Mouse (Mus musculus): ENCODE measurements at regions not wholly inside any gene's neighbourhood (a gene's known extent, or its start where the extent isn't known, plus 50 kb on each side); places are given as distances from the start of the nearest gene placed in this dataset.
"Not testable (repeated sequence)": the region's sequence is repeated elsewhere in the genome, so short reads cannot be mapped to it uniquely, and the experiment has no call there.

DNA sequence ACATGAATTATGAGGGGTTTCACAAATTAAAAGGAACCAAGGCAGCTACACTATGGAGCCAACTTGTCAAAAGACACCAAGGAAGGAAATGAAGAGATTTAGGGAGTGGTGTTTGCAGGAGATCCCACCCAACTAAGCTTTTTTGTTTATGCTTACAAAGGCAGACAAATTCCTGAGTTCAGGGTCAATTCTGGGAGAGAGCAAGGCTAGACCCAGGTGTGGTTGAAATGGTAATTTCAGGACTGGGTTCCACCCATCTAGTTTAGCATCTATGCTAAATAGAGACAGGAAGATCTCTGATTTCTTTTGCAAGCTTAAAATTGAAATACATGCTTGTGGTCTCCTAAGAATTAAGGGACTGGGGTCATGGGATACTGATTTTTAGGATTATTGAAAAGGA, 286.0 kb upstream of the Pcdh17 start:
- no peak overlapping the region for H3K27ac ChIP-seq
- intact Hi-C loops (cut with DNase I), result no loop called here
- H3K4me3 ChIP-seq, result no peak overlapping the region
- no peak for DNase-seq (ENCODE audit: extremely low spot score in 1 of 2, low spot score in 2 of 2)
- TF ChIP-seq CTCF (IDR thresholded peaks at IDR 0.05), result no peak

DNA sequence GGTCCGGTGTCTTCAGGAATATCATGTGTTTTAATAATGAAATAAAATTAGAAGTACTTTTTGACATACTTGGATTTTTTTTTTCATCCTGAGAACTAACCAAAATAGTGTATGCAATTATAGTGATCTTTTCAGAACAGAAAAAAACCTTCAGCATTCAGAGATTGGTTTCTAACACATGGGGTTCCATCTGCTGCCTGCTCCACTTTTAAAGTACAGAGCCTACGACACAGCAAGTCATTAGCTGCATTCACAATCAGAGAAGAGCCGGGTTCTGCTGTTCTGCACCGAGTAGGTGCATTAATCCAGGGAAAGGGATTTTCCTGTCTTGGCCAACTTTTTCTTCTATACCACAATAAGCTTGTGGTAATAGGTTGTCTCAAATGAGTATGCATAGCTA, 267.9 kb upstream of the Pcdh17 start:
- DNase-seq (ENCODE audit: extremely low spot score in 1 of 2, low spot score in 2 of 2), result peak in 1 of 2 experiments; percentile 12
- Histone ChIP-seq H3K4me3 (no peak overlapping the region), H3K27ac (no peak overlapping the region)
- no peak for TF ChIP-seq CTCF (IDR thresholded peaks at IDR 0.05)
- intact Hi-C loops (cut with DNase I), result no loop called here

DNA sequence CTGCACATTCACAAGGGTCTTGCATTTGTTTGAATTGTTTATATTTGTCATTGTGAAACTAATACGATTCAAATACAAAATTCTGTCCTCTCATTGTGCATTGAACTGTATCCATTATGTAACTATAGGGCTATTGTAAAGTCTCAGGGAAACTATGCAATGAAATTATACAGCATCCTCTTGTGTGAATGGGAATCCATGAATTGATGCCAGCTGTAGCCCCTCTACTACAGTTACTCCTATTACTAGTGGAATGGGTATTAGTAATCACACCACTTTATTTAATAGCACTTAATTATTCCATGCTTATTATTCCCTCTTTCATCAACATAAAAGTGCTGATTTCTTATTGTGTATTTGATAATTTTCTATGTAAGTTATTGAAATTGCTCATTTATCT, 232.4 kb upstream of the Pcdh17 start:
- TF ChIP-seq CTCF (IDR thresholded peaks at IDR 0.05), result no peak
- intact Hi-C loops (cut with DNase I), result no loop called here
- Histone ChIP-seq H3K27ac (no peak overlapping the region), H3K4me3 (no peak overlapping the region)
- DNase-seq (ENCODE audit: extremely low spot score in 1 of 2, low spot score in 2 of 2), result no peak

- intact Hi-C loops (cut with DNase I), result no loop called here
- no peak for TF ChIP-seq CTCF (IDR thresholded peaks at IDR 0.05)
- no peak overlapping the region for H3K4me3 ChIP-seq
- no peak overlapping the region for H3K27ac ChIP-seq
- DNase-seq (ENCODE audit: extremely low spot score in 1 of 2, low spot score in 2 of 2), result no peak
Measured at GRCm38 (mm10) chr14:84222996-84223395, 220.4 kb upstream of the Pcdh17 start.

DNA sequence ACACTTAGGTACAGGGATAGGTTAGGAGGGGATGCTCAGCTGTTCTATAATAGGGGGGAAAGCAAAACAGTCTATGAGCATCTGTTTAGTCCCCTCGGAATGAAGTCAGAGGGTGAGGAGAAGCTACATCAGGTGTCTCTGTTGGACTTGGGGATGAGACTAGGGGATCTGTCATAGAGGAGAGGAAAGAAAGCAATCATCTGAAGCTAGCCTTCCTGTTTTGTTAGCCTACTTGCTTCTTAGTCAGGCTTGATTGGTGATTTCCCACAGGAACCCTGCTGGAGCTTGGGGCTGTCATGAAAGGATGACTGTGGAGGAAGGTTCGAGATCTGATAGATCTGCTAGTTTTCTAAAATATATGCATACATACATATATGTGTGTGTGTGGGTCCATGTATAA, 219.4 kb upstream of the Pcdh17 start:
- Histone ChIP-seq H3K4me3 (no peak overlapping the region), H3K27ac (no peak overlapping the region)
- no peak for DNase-seq (ENCODE audit: extremely low spot score in 1 of 2, low spot score in 2 of 2)
- intact Hi-C loops (cut with DNase I), result no loop called here
- TF ChIP-seq CTCF (IDR thresholded peaks at IDR 0.05), result no peak

- DNase-seq (ENCODE audit: extremely low spot score in 1 of 2, low spot score in 2 of 2); H3K4me3 ChIP-seq; intact Hi-C loops (cut with DNase I); H3K27ac ChIP-seq: not testable (repeated sequence)
Measured at GRCm38 (mm10) chr14:84248006-84248405, 195.4 kb upstream of the Pcdh17 start.

DNA sequence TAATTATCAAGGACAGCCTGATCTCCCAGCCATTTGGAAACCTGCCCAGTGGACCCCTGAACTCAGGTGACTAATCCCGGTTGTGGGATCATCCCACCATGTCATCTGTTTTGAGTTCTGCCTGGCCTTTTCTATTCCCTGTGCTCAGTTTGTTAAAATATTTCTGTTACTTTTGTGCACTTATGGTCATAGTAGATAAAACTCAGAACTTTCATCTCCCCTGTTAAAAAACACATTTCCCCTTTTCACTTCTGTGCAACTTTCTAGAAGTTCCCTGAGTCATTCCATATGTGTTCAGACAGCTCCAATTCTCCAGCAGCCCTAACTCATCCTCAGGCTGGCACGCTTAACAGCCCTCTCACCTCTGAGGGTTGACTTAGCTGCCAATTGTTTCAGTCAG, 190.8 kb upstream of the Pcdh17 start:
- intact Hi-C loops (cut with DNase I), result no loop called here

DNA sequence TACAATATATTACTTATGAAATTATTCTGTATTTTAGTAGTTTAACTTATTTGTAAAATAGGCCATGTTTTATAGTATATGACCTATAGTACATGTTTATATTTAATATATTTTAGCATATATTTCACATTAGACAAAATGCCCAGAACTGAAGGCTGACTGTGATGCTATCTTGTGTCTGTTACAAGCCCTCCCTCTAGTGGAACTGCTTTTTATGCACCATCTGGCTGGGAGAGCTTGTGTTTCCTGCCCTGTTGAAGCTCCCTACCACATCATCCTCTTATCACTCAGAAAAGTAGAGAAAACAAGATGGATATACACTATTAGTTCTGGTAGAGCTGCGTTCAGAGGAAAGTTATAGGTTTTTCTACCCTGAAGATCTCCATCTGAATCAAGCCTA, 185.7 kb upstream of the Pcdh17 start:
- DNase-seq (ENCODE audit: extremely low spot score in 1 of 2, low spot score in 2 of 2), result peak in 1 of 2 experiments; percentile 14
- intact Hi-C loops (cut with DNase I), result no loop called here
- H3K4me3 ChIP-seq, result no peak overlapping the region
- H3K27ac ChIP-seq, result no peak overlapping the region
- peak; percentile 64 for TF ChIP-seq CTCF (IDR thresholded peaks at IDR 0.05)

More for the DNA sequence above, 190.8 kb upstream of the Pcdh17 start:
- no peak for DNase-seq (ENCODE audit: extremely low spot score in 1 of 2, low spot score in 2 of 2)
- TF ChIP-seq CTCF (IDR thresholded peaks at IDR 0.05), result no peak
- Histone ChIP-seq H3K27ac (no peak overlapping the region), H3K4me3 (no peak overlapping the region)

GRCm38 (mm10) chr14:84258633-84259032, 184.7 kb upstream of the Pcdh17 start:
- no peak for DNase-seq (ENCODE audit: extremely low spot score in 1 of 2, low spot score in 2 of 2)
- TF ChIP-seq CTCF (IDR thresholded peaks at IDR 0.05), result no peak

DNA sequence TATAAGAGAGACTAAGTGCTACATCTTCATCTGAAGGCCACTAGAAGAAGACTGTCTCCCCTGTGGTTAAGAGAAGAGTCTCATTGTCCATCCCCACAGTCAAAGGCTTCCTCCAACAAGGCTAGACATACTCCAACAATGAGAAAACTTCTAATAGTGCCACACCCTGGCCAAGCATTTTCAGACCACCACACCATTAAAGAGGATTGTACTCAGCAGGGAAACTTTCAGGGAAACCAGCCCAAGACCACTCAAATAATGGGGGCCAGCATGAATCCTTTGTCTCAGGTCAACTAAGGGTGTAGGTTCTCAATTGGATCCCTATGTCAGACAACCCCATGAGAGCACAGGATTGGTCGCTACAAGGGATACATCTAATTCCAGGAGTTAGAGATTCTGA, 179.4 kb upstream of the Pcdh17 start:
- H3K4me3 ChIP-seq, result no peak overlapping the region
- no peak for TF ChIP-seq CTCF (IDR thresholded peaks at IDR 0.05)
- no peak overlapping the region for H3K27ac ChIP-seq
- intact Hi-C loops (cut with DNase I), result no loop called here
- no peak for DNase-seq (ENCODE audit: extremely low spot score in 1 of 2, low spot score in 2 of 2)

More at GRCm38 (mm10) chr14:84258633-84259032, 184.7 kb upstream of the Pcdh17 start:
- intact Hi-C loops (cut with DNase I), result no loop called here
- Histone ChIP-seq H3K27ac (no peak overlapping the region), H3K4me3 (no peak overlapping the region)

DNA sequence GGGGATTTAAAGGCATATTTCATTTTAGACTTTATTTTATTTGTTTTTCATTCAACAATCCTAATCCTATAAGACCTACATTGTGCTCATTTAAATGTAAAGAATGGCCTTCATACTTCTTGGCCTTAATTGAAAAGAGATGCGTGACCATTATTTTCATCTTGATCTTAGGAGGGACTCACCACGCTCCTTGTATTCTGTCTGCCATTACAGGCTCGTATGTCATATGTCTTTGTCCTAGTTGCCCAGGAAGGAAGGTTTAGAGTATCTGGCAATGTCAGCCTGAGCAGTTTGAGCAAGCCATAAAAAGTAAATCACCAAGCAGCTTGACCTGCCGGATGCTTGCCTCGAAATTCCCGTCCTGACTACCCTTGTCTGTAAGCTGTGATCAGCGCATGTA, 177.1 kb upstream of the Pcdh17 start:
- intact Hi-C loops (cut with DNase I), result no loop called here
- Histone ChIP-seq H3K27ac (no peak overlapping the region), H3K4me3 (no peak overlapping the region)
- TF ChIP-seq CTCF (IDR thresholded peaks at IDR 0.05), result no peak
- no peak for DNase-seq (ENCODE audit: extremely low spot score in 1 of 2, low spot score in 2 of 2)

DNA sequence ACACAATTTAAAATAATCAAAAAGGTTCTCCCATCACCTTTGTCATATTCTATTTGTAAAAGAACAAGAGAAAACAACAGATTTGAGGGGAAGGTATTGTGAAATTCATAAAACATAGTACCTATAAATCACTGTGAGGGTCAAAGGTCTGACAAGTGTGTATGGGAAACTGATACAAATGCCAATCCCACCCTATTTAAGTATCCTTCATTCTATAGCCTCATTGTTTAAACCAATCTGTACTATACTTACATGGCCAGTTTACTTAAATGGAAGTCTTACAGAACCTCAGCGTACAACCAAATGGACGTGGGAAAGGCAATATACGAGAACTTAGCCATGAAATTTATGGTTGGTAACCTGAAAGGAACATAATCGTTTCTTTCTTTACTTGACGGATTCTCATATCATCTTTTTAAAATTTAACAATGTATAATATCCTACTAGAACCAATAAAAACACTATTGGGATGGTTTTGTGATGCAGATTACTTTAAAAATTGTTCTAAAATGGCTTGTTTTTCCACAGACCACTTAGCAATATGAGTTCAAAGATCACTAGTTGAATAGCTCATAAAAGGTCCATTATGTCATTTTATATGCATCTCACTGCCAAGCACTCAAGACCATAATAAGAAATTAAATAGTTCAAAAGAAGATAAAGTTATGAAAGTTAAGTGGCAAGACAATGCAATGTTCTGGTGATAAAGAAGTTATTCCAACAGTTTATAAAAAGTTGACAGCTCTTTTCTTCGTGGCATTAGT, 159.7 kb upstream of the Pcdh17 start:
- no peak for DNase-seq (ENCODE audit: extremely low spot score in 1 of 2, low spot score in 2 of 2)
- Histone ChIP-seq H3K27ac (no peak overlapping the region), H3K4me3 (no peak overlapping the region)
- TF ChIP-seq CTCF (IDR thresholded peaks at IDR 0.05), result no peak
- intact Hi-C loops (cut with DNase I), result no loop called here

- Histone ChIP-seq H3K27ac (no peak overlapping the region), H3K4me3 (no peak overlapping the region)
- TF ChIP-seq CTCF (IDR thresholded peaks at IDR 0.05), result no peak
- DNase-seq (ENCODE audit: extremely low spot score in 1 of 2, low spot score in 2 of 2), result no peak
- intact Hi-C loops (cut with DNase I), result no loop called here
Measured at GRCm38 (mm10) chr14:84320738-84321137, 122.6 kb upstream of the Pcdh17 start.

Measured in left cerebral cortex, adult 2 months (tissue).